Mouse (Mus musculus) E14TG2a.4 (cell line): ENCODE data around the gene Ktn1.

Experiments
- CTCF ChIP-seq: conservative IDR thresholded peaks from 2 replicates; pipeline ENCODE4 v1.5.1; 2014; ENCODE audit warnings: low read length
- NANOG ChIP-seq: IDR thresholded peaks from 2 replicates; pipeline ENCODE4 v1.6.1; 2014; ENCODE audit warnings: borderline replicate concordance, low read length, mixed read lengths
- POU5F1 ChIP-seq: IDR thresholded peaks from 2 replicates; pipeline ENCODE4 v1.6.1; 2014; ENCODE audit warnings: low read length, borderline replicate concordance

DNA sequence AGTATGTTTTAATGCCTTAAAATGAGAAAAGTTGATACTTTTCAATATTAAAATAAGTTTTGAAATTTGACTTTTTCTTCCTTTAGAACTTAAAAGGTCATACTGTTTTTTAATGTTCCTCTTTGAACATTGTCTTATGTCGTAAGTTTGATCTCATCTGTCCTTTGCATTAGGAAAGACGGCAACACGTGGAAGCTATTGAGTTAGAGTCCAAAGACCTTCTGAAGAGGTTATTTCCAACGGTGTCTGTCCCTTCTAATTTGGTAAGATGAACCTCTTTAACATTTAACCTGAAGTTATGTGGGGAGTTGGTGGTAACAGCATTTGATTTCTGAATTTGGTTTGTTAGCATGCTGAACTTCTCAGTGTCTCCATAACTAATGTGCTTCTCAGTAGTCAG lies 71.8 kb downstream of the Ktn1 start:
- TF ChIP-seq CTCF (no peak), POU5F1 (no peak), NANOG (no peak)
